Comparison of ENCODE assay signal across 24 mouse cellular contexts in genomic region chr10:27968202-27968601, GRCm38 (mm10).
"Had no signal": no experiment of that assay in that cellular context is flagged by ENCODE, and none has a peak within 500 bp of the region (broad histone marks: within the 10 kb centered on the region; RNA-seq: fewer than 3 reads in every experiment).

No protein-coding gene starts in this region.

- H3K27me3 ChIP-seq: heart, embryonic 13.5 days; heart, embryonic 15.5 days; hindbrain, embryonic 12.5 days; intestine, embryonic 15.5 days; limb, embryonic 13.5 days; limb, embryonic 15.5 days; liver, embryonic 12.5 days had no signal

- DNase-seq: gastrocnemius, postnatal 14 days; gastrocnemius, postnatal 36 days; heart, adult 11 months; heart, adult 2 months; heart, postnatal 14 days; heart, postnatal 4 days; kidney, adult 18-20 months; kidney, adult 8-10 months; kidney, postnatal 10 days; kidney, postnatal 25 days; kidney, postnatal 4 days; left cerebral cortex, postnatal 4 days had no signal

- H3K4me2 ChIP-seq: heart, embryonic 11.5 days; heart, embryonic 13.5 days; heart, embryonic 15.5 days; hindbrain, embryonic 12.5 days; hindbrain, embryonic 14.5 days; intestine, embryonic 15.5 days; limb, embryonic 13.5 days; limb, embryonic 15.5 days; liver, embryonic 12.5 days had no signal

- H3K4me3 ChIP-seq: heart, adult 2 months; heart, embryonic 13.5 days; heart, embryonic 15.5 days; hindbrain, embryonic 10.5 days; hindbrain, embryonic 12.5 days; intestine, embryonic 15.5 days; layer of hippocampus, adult 2 months; left cerebral cortex, adult 2 months; limb, embryonic 13.5 days; limb, embryonic 15.5 days; liver, embryonic 12.5 days had no signal

- H3K36me3 ChIP-seq: heart, embryonic 13.5 days; heart, embryonic 15.5 days; hindbrain, embryonic 10.5 days; hindbrain, embryonic 12.5 days; intestine, embryonic 15.5 days; limb, embryonic 13.5 days; limb, embryonic 15.5 days; liver, embryonic 12.5 days had no signal
